Mouse (Mus musculus): ENCODE measurements at regions not wholly inside any gene's neighbourhood (a gene's known extent, or its start where the extent isn't known, plus 50 kb on each side); places are given as distances from the start of the nearest gene placed in this dataset.

DNA sequence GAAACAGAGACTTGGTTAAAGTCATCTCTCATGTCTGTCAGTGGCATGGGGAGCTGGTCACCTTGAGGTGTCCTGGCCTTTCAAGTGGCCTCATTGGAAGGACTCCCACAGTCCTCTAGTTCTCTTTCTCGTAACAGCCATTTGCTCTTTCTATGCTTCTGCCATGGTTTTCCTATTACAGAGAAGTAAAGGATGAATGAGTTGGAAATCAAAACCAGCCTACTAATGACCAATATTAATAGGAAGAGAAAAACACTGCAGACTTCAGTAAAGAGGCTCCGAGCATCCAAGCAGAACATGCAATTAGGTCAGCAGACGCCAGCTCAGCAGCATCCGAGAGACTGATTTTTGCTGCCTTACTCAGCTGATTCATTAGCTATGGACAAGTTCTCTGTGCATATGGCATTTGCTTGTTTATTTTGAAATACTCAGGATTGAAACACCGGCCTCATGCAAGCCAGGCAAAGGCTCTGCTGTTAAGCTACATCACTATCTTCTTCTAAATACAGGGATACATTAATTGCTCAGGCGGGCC is 377.4 kb upstream of the Camk1g start:
- no peaks in the 10 kb centered on the region for H3K36me3 ChIP-seq (ENCODE audit: control insufficient read depth, insufficient read depth, low read length)
- H3K4me3 ChIP-seq (ENCODE audit: extremely low read depth, insufficient read depth, insufficient read length): no peak overlapping the region
- no peak overlapping the region for H3K27ac ChIP-seq (ENCODE audit: insufficient read depth, low read length)
- no peak for TF ChIP-seq POLR2A (IDR thresholded peaks at IDR 0.05; ENCODE audit: low read depth, low read length)
- no peak for TF ChIP-seq CTCF (IDR thresholded peaks at IDR 0.05; ENCODE audit: extremely low read depth, insufficient read depth, insufficient read length, insufficient replicate concordance)
- H3K4me1 ChIP-seq (ENCODE audit: control insufficient read depth, insufficient read depth, insufficient read length): no peaks in the 10 kb centered on the region
- H3K27me3 ChIP-seq (ENCODE audit: control insufficient read depth, insufficient read depth, low read length): no peaks in the 10 kb centered on the region
- no peak for DNase-seq (ENCODE audit: low read depth in 1 of 2, low spot score in 2 of 2)
- WGBS: 87% methylated on average over 6 of the region's 6 CpGs

DNA sequence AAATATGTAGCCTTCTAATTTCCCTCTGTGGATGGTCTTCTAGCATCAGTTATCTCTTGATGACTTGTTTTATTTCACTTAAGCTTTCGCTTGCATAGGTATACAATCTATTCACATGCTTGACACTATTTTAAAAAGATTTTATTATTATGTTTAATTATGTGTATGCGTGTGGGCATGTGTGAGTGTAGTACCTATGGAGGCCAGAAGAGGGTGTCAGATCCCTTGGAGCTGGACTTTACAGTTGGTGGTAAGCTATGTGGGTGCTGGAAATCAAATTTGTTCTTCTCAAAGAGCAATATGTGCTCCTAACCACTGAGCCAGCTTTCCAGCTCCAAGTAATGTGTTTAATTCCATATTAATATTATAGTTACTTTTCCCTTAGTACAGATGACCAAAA is 372.6 kb upstream of the Camk1g start:
- TF ChIP-seq CTCF (IDR thresholded peaks at IDR 0.05; ENCODE audit: extremely low read depth, insufficient read depth, insufficient read length, insufficient replicate concordance): no peak
- no peak for TF ChIP-seq POLR2A (IDR thresholded peaks at IDR 0.05; ENCODE audit: low read depth, low read length)
- H3K27ac ChIP-seq (ENCODE audit: insufficient read depth, low read length): no peak overlapping the region
- H3K36me3 ChIP-seq (ENCODE audit: control insufficient read depth, insufficient read depth, low read length): no peaks in the 10 kb centered on the region
- DNase-seq (ENCODE audit: low read depth in 1 of 2, low spot score in 2 of 2): no peak
- 83% methylated on average over 2 of the region's 2 CpGs for WGBS
- H3K4me1 ChIP-seq (ENCODE audit: control insufficient read depth, insufficient read depth, insufficient read length): no peaks in the 10 kb centered on the region
- no peaks in the 10 kb centered on the region for H3K27me3 ChIP-seq (ENCODE audit: control insufficient read depth, insufficient read depth, low read length)
- H3K4me3 ChIP-seq (ENCODE audit: extremely low read depth, insufficient read depth, insufficient read length): no peak overlapping the region

DNA sequence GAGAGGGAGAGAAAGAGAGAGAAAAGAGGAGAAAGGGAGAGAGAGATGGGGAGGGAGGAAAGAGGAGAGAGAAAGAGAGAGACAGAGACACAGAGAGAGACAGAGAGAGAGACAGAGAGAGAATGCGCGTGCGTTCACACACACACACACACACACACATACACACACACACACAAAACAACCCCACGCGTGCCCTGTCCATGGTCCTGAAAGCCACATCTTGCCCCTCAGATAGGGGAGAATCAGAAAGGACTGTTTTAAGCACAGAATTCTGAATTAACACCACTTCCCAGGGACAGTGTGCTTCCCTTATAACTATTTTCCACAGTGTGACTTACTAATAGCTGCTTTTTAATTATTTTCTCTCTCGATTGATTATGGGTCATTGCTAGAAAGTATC is 368.7 kb upstream of the Camk1g start:
- no peak overlapping the region for H3K4me3 ChIP-seq (ENCODE audit: extremely low read depth, insufficient read depth, insufficient read length)
- no peak for DNase-seq (ENCODE audit: low read depth in 1 of 2, low spot score in 2 of 2)
- H3K27ac ChIP-seq (ENCODE audit: insufficient read depth, low read length): no peak overlapping the region
- H3K27me3 ChIP-seq (ENCODE audit: control insufficient read depth, insufficient read depth, low read length): no peaks in the 10 kb centered on the region
- no peak for TF ChIP-seq POLR2A (IDR thresholded peaks at IDR 0.05; ENCODE audit: low read depth, low read length)
- TF ChIP-seq CTCF (IDR thresholded peaks at IDR 0.05; ENCODE audit: extremely low read depth, insufficient read depth, insufficient read length, insufficient replicate concordance): no peak
- WGBS: 68% methylated on average over 6 of the region's 6 CpGs
- H3K4me1 ChIP-seq (ENCODE audit: control insufficient read depth, insufficient read depth, insufficient read length): no peaks in the 10 kb centered on the region
- H3K36me3 ChIP-seq (ENCODE audit: control insufficient read depth, insufficient read depth, low read length): no peaks in the 10 kb centered on the region

DNA sequence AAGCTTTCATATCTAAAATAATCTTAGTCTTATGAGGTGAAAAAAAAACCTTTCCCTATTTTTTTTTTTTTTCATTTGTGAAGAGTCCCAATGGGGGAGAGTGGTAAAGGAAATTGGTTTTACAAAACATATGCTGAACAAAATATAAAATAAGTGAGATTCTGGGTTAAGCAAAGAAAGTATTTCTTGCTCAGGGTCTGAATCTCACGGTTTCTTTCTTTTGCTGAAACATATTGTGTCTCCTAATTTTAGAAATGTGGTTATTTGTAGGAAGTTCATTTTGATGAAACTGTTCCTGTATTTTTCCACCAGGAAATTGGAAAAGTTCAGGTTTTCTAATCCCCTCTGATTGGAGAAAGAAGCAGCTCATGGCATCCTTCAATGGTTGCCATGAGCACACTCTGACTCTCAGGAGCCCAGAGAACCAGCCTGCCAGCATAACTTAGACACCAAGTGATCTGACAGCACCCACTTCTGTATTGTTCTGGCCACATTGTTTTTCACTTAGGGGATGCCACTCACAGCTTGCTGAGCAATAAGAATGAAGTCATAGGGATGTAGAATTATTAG is 365.9 kb upstream of the Camk1g start:
- H3K36me3 ChIP-seq (ENCODE audit: control insufficient read depth, insufficient read depth, low read length): no peaks in the 10 kb centered on the region
- WGBS: 55% methylated on average over 1 of the region's 1 CpGs
- TF ChIP-seq CTCF (IDR thresholded peaks at IDR 0.05; ENCODE audit: extremely low read depth, insufficient read depth, insufficient read length, insufficient replicate concordance) (no peak), POLR2A (IDR thresholded peaks at IDR 0.05; ENCODE audit: low read depth, low read length) (no peak)
- H3K4me1 ChIP-seq (ENCODE audit: control insufficient read depth, insufficient read depth, insufficient read length): no peaks in the 10 kb centered on the region
- no peak overlapping the region for H3K4me3 ChIP-seq (ENCODE audit: extremely low read depth, insufficient read depth, insufficient read length)
- no peaks in the 10 kb centered on the region for H3K27me3 ChIP-seq (ENCODE audit: control insufficient read depth, insufficient read depth, low read length)
- H3K27ac ChIP-seq (ENCODE audit: insufficient read depth, low read length): no peak overlapping the region
- no peak for DNase-seq (ENCODE audit: low read depth in 1 of 2, low spot score in 2 of 2)

DNA sequence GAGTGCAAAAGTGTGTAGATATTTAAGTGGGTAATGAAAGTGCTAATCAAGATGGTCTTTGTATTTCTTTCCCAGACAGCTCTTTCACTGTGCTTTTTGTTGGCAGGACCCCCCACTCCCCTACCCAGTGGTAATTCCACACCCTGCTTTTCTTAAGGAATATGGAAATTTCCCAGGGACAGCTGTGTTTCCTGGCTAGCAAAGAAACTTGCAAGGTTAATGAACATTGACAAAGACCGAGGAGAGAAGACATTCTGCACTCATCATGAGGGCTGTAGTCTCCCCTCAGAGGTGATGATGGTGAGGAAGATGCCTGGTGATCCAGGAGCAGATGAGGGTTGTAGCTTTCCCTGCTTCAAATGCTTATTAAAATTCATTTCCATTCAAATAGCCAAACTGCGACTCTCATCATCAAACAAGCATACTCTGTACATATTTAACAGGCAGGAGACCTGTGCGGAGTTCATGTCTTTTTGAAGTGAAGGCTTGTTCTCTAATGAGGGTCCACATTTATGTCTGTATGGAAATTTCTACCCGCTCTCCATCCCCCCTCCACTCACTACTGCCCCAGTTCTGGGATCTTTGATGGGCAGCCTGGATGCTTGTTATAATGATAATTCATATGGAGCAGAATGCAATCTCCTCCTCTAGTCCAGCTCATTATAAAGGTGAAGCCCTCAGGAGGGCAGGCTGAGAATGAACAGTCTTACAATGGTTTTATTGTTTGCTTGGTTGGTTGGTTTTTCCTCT is 364.1 kb upstream of the Camk1g start:
- no peaks in the 10 kb centered on the region for H3K36me3 ChIP-seq (ENCODE audit: control insufficient read depth, insufficient read depth, low read length)
- no peak for TF ChIP-seq POLR2A (IDR thresholded peaks at IDR 0.05; ENCODE audit: low read depth, low read length)
- no peak for TF ChIP-seq CTCF (IDR thresholded peaks at IDR 0.05; ENCODE audit: extremely low read depth, insufficient read depth, insufficient read length, insufficient replicate concordance)
- H3K27ac ChIP-seq (ENCODE audit: insufficient read depth, low read length): no peak overlapping the region
- H3K4me3 ChIP-seq (ENCODE audit: extremely low read depth, insufficient read depth, insufficient read length): no peak overlapping the region
- no peak for DNase-seq (ENCODE audit: low read depth in 1 of 2, low spot score in 2 of 2)
- no peaks in the 10 kb centered on the region for H3K27me3 ChIP-seq (ENCODE audit: control insufficient read depth, insufficient read depth, low read length)
- WGBS: 74% methylated on average over 4 of the region's 4 CpGs
- H3K4me1 ChIP-seq (ENCODE audit: control insufficient read depth, insufficient read depth, insufficient read length): no peaks in the 10 kb centered on the region

DNA sequence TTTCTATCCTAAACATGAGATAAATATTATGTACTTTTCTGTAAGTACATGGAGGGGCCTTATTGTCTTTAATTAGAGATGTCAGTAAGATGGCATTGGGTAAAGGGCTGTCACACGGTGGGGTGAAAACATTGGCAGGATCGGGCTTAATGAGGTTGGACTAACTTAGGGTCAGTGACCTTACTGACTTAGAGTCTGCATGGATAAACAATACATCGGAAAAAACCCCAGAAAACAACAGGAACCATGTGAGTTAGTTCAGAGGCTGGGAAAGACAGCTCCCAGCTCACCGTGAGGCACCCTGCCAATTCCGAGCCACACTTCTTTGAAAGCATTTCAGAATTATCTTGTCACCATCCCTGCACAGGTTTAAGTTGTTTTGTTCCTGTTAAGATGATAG is 363.3 kb upstream of the Camk1g start:
- no peak overlapping the region for H3K4me3 ChIP-seq (ENCODE audit: extremely low read depth, insufficient read depth, insufficient read length)
- no peaks in the 10 kb centered on the region for H3K4me1 ChIP-seq (ENCODE audit: control insufficient read depth, insufficient read depth, insufficient read length)
- TF ChIP-seq POLR2A (IDR thresholded peaks at IDR 0.05; ENCODE audit: low read depth, low read length) (no peak), CTCF (IDR thresholded peaks at IDR 0.05; ENCODE audit: extremely low read depth, insufficient read depth, insufficient read length, insufficient replicate concordance) (no peak)
- H3K27ac ChIP-seq (ENCODE audit: insufficient read depth, low read length): no peak overlapping the region
- 30% methylated on average over 5 of the region's 5 CpGs for WGBS
- H3K27me3 ChIP-seq (ENCODE audit: control insufficient read depth, insufficient read depth, low read length): no peaks in the 10 kb centered on the region
- H3K36me3 ChIP-seq (ENCODE audit: control insufficient read depth, insufficient read depth, low read length): no peaks in the 10 kb centered on the region
- DNase-seq (ENCODE audit: low read depth in 1 of 2, low spot score in 2 of 2): no peak

DNA sequence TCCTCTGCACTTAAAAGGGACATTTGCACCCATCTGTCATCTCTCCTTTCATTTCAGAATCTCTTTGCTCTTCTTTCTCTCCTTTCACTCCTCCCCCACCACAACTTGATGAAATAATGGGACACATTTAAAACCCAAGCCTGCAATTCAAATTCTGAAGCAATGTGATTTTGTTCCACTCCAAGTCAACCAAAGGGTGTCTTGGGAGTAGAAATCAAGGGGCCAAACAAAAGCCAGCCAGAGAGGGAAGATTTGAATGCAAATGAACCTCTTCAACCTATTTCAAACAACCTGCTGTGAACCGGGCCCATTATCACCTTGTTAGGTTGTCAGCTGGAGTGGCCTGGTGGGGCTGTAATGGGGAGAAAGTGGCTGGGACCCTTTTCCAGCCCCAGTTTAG is 362.0 kb upstream of the Camk1g start:
- Histone ChIP-seq H3K36me3 (ENCODE audit: control insufficient read depth, insufficient read depth, low read length) (no peaks in the 10 kb centered on the region), H3K4me1 (ENCODE audit: control insufficient read depth, insufficient read depth, insufficient read length) (no peaks in the 10 kb centered on the region), H3K4me3 (ENCODE audit: extremely low read depth, insufficient read depth, insufficient read length) (no peak overlapping the region), H3K27ac (ENCODE audit: insufficient read depth, low read length) (no peak overlapping the region), H3K27me3 (ENCODE audit: control insufficient read depth, insufficient read depth, low read length) (no peaks in the 10 kb centered on the region)
- DNase-seq (ENCODE audit: low read depth in 1 of 2, low spot score in 2 of 2): no peak
- TF ChIP-seq CTCF (IDR thresholded peaks at IDR 0.05; ENCODE audit: extremely low read depth, insufficient read depth, insufficient read length, insufficient replicate concordance) (no peak), POLR2A (IDR thresholded peaks at IDR 0.05; ENCODE audit: low read depth, low read length) (no peak)
- WGBS: 33% methylated on average over 1 of the region's 1 CpGs
